Mouse (Mus musculus): ENCODE results near the gene Slc19a3.
A peak's percentile ranks its signal among the peaks of the same experiment; 100 is the strongest.

Gene Slc19a3

GRCm38 (mm10) chr1:83038109-83038672, at the start of gene Slc19a3:
Slc19a3 (minus strand) TSS chr1:83038448.
- peak; percentile 46 to 51 for DNase-seq

- no peak for DNase-seq
Measured at GRCm38 (mm10) chr1:83084790-83085189, 46.5 kb upstream of the Slc19a3 start.

DNA sequence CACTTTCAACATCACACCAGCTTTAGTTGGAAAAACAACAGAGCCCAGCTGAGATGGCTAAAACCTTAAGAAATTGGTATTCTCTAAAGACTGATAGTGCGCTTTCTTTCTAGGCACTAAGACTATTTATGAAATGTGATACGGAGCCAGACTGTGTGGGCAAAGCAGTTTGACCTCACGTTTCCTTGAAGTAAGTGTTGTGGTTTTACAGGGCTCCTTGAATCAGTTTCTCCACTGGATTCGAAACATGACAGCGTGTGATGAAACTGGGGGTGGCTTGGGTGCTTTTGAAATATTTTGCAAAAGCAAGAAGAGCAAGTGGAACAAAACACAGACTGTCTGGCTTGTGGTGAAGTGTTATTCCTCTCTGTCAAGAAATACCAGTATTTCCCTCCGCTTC, 38.8 kb upstream of the Slc19a3 start:
- DNase-seq = no peak

DNA sequence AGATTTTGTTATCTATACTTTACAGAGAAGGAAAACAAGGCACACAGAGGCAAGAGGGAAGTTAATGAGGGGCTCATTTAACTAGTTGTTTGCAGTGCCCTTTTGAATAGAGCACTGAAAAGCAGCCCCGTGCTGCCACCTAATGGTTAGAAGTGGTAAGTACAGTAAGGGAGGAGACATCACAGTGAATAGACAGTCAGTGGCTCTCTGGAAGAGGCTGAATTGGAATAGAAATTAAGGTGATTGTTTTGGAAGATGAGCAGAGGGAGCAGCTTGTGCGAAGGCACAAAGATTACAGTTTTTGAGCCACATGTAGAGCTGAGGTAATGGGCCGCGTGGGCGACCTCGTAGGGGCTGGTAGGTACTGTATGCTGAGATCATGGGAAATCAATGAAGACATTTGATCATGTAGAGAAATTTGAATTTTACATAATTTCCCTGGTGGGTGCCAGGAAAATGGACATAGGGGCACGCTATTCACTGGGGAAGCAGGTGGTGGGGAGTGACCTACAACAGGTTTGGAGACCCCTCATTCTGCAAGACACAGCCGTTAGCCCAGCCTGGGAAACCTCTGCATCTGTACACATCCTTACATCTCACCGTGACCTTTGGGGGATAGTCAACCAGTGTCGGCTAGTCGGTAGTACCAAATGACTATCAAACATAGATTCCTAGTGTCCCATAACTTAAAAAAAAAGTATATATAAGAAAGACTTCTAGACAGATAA, 38.1 kb upstream of the Slc19a3 start:
- peak; percentile 63 to 72 for DNase-seq

- no peak for DNase-seq
Measured at GRCm38 (mm10) chr1:83075526-83076189, 37.4 kb upstream of the Slc19a3 start.

- DNase-seq = peak; percentile 34 to 52
Measured at GRCm38 (mm10) chr1:83067205-83067604, 29.0 kb upstream of the Slc19a3 start.

DNA sequence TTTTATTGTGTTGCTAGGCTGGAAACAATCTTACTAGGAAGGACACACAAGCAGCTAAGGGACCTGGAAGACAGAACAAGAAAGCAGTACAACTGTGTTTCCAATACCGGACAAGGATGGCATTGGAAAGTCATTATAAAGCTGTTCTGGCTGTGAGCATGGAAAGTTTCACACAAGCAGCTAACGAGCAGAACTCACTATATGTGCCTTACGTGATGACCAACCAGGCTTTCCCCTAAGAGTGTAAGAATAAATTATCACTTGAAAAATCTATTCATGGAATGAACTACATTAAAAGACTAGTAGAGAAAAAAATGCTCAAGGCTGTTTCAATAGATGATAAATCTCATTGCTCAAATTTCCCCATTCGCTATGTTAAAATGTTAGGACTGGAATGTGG, 28.3 kb upstream of the Slc19a3 start:
- no peak for DNase-seq

DNA sequence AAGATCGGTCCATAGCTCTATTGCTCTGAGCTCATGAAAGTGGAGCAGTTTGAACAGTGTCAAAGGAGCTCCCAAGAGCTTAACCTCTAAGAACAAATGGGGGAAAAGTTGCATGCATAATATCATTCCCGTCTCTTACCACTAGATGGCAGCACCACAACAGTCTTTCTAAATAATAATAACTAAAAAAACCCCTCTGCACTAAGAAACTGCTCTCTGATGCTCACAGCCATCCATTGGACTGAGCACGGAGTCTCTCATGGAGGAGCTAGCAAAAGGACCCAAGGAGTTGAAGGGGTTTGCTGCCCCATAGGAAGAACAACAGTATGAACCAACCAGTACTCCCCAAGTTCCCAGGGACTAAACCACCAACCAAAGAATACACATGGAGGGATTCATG, 26.6 kb upstream of the Slc19a3 start:
- peak; percentile 33 to 56 for DNase-seq

- no peak for DNase-seq
Measured at GRCm38 (mm10) chr1:83060643-83061042, 22.4 kb upstream of the Slc19a3 start, which contains the start of gene Krtap28-13. Krtap28-13 (plus strand) TSS chr1:83060930.

GRCm38 (mm10) chr1:83059278-83059677, 21.0 kb upstream of the Slc19a3 start, which contains the start of gene A030005K14Rik:
A030005K14Rik (minus strand) TSS chr1:83059378.
- no peak for DNase-seq

DNA sequence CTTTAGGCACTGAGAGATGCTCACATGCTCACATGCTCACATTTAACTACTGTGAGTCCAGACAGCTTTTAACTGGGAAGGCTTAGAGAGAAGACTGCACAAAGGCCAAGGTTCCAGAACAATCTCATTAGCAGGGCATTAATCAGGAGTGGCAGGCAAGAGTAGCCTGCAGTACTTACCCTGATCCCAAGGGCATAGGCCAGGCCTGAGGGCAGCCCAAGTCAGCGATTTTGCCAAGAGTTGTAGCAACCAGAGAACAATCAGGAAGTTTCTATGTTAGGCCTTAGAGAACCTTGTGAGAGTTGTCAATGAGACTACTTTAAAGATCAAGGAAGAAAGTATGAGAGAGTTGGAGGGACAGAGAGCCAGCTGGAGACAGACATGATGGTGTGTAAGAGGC, 20.2 kb upstream of the Slc19a3 start:
- DNase-seq = no peak

DNA sequence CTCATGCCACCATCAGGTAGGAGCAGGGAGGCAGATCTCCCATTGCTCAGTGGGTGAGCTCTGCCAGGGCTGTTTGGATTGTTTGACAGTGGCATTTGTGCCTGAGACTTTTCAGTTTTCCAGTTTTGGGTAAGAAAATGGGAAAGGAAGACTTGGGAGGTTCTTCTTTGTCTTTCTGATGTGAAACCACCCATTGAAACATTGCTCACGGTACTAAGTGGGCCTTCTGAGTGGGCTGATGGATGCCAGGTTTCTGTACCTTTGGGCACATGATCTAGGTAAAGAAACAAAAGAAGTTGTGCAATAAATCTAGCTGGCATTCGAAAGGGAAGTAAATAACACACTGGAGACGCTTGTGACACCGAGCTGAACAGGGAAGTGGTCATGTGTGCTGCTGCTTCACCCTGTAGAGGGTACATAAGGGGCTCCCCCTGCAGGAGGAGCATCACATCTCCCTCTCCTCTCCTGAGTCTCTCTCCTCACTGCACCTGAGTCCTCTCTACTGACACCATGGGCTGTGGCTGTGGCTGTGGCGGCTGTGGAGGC, 6.7 kb upstream of the Slc19a3 start, which contains the start of gene Gm47969:
TSS of gene Gm47969 (plus strand) at position 51 of the 546 bp plus-strand sequence.
- no peak for DNase-seq

DNA sequence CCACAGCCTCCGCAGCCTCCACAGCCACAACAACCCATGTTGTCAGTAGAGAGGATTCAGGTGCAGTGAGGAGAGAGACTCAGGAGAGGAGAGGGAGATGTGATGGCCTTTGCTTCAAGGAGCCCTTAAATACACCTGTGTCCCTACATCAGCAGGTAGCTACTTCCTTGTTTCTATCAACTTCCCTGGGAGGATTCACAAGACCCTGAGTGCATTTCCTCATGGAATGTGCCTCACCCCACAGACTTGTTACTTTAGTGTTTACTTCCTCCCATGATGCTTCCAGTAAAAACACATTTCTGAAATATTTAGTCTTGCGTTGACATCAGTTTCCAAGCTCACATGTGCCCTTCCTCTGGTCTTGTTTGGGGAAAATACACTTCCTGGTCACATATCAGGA, 4.1 kb upstream of the Slc19a3 start, which contains the start of gene Krtap28-10:
TSS of gene Krtap28-10 (minus strand) at position 101 of the 400 bp plus-strand sequence.
- DNase-seq = no peak

GRCm38 (mm10) chr1:83039080-83039479, 832 bp upstream of the Slc19a3 start:
- no peak for DNase-seq

DNA sequence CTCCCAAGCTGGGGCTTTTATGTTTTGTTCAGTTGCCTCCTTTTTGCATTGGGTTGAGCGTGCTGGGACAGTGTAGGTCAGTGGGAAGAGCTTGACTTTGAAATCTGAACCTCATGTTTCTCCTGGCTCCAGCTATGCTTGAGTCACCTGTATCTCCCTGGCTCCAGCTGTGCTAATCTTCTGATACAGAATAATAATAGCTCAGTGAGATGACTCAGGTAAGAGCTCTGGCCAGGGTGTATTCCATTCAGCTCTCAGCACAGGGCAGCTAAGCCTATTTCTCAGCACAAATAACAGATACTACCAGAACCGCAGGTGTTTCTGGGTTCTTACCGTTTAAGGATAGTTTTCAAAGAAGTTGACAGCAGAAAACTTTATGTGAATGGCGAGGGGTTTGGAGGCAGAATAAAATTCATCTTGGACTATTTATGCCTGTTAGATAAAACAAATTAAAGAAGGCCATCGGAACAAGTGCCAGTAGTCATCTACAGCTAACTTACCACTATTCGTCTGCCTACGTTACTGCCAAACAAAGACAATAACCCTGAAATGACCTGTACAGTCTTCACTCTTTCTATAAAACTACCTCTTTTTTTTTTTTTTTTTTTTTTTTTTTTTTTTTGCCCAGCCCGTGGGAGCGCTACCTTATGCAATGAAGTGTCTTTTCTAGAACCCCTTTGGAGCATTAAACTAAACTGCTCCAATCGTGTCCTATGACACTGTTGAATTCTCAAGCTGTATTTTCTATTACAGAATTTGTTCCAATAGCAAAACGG, 1.2 kb downstream of the Slc19a3 start:
- DNase-seq = no peak

DNA sequence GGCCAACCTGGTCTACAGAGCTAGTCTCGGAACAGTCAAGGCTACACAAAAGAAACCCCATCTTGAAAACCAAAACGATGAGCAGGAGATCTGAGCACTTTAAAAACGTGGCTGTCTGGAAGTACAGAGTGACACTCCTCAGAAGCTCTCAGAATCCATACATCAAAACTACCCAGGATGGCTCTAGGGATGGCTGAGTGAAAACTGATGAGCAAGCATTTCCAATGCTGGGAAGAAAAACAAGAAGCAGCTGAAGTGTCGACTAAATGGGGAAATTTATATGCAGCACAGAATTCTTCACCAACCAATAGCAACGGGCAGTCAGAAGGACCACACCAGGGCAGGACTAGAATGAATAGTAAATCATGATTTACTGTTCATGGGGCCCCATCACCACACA, 3.7 kb downstream of the Slc19a3 start:
- DNase-seq = no peak

GRCm38 (mm10) chr1:83032508-83032907, 5.7 kb downstream of the Slc19a3 start:
- DNase-seq = no peak

DNA sequence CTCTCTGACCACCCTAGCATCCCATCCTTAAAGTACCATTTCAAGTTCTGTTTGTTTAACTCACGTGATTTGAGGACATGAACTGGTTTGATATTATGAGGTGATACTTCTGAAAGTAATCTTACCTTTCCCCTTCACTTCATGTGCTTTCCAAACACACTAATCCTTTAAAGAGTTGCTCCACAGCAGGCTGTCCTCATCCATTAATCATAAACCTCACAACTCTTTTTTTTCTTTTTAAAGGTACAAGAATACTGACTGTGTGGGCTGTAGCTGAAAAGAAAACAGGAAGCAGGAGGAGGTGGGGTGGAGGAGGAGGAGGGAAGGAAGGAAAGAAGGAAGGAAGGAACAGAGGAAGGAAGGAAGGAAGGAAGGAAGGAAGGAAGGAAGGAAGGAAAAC, 6.3 kb downstream of the Slc19a3 start:
- DNase-seq = no peak

DNA sequence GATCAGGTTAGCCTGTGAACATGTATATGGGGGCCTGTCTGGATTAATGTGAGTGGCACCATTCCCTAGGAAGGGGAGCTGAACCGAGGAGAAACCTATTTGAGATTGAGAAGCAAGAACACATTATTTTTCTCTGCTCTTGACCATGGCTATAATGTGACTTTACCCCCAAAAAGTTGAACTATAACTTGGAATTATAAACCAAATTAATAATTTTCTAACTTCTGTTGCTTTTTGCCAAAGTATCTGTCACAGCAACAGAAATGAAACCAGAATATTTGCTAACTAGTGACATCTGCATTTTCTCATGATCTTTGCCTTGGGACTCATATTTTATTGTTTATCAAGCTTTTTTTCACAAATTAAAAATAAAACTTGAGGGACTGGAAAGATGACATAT, 21.7 kb downstream of the Slc19a3 start:
- no peak for DNase-seq

DNA sequence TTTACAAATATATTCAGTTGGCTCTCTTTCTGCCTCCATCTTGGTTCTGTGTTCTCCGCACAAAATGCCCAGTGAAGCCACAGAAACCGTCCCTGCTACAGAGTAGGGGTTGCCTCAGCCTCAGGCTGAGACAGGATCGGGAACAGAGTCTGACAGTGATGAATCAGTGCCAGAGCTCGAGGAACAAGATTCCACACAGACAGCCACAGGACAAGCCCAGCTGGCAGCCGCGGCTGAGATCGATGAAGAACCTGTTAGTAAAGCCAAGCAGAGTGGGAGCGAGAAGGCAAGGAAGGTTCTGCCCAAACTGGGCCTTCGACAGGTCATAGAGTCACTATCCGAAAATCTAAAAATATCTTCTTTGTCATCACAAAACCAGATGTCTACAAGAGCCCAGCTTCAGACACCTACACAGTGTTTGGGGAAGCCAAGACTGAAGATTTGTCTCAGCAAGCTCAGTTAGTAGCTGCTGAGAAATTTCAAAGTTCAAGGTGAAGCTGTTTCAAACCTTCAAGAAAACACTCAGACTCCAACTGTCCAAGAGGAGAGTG, 22.8 kb downstream of the Slc19a3 start:
- DNase-seq = no peak

GRCm38 (mm10) chr1:83014477-83014876, 23.8 kb downstream of the Slc19a3 start:
- no peak for DNase-seq

GRCm38 (mm10) chr1:83007471-83007870, 30.8 kb downstream of the Slc19a3 start:
- DNase-seq = peak in 1 of 2 experiments; percentile 5

Measured in cerebellum, postnatal 10 days (tissue).